Mouse (Mus musculus): ENCODE data around the gene Apcs.

The Apcs gene

GRCm38 (mm10) chr1:172894777-172895357, at the start of gene Apcs:
Apcs (minus strand) TSS chr1:172895041.
- no peak for DNase-seq (ENCODE audit: low spot score)

GRCm38 (mm10) chr1:172932197-172932596, 37.4 kb upstream of the Apcs start:
- DNase-seq (ENCODE audit: low spot score): no peak

- no peak for DNase-seq (ENCODE audit: low spot score)
Observed at GRCm38 (mm10) chr1:172918450-172918849, 23.6 kb upstream of the Apcs start.

- DNase-seq (ENCODE audit: low spot score): no peak
Observed at GRCm38 (mm10) chr1:172917115-172917514, 22.3 kb upstream of the Apcs start.

- DNase-seq (ENCODE audit: low spot score): no peak
Observed at GRCm38 (mm10) chr1:172903313-172903712, 8.5 kb upstream of the Apcs start.

- no peak for DNase-seq (ENCODE audit: low spot score)
Observed at GRCm38 (mm10) chr1:172895435-172895834, 594 bp upstream of the Apcs start.

- DNase-seq (ENCODE audit: low spot score): no peak
Observed at GRCm38 (mm10) chr1:172876675-172877074, 18.2 kb downstream of the Apcs start.

GRCm38 (mm10) chr1:172875265-172875664, 19.6 kb downstream of the Apcs start:
- no peak for DNase-seq (ENCODE audit: low spot score)

- DNase-seq (ENCODE audit: low spot score): no peak
Observed at GRCm38 (mm10) chr1:172848171-172848570, 46.7 kb downstream of the Apcs start.

- DNase-seq (ENCODE audit: low spot score): no peak
Observed at GRCm38 (mm10) chr1:172847044-172847761, 47.6 kb downstream of the Apcs start.
